Mouse (Mus musculus) heart, embryonic 11.5 days (tissue): ENCODE data around the gene Ribc2. TPM values are rescaled to one million over a fixed set of nuclear protein-coding genes. Genes with fewer than 3 reads are reported as not detected.

ENCODE experiments used
- ATAC-seq: fragments of 200-750 bp; cut with Nextera tagmentation; replicated peaks from 2 replicates; pipeline ENCODE4 v1.8.0; 2017; ENCODE audit warnings: moderate library complexity; ENCODE audit not compliant: insufficient number of reproducible peaks, low FRiP score, low TSS enrichment
- H3K27ac ChIP-seq: fragments of 300-500 bp; sonication (generic); 2 replicates; pipeline ENCODE4 v1.5.1; 2014; ENCODE audit warnings: mild to moderate bottlenecking, low read depth, low read length
- H3K27me3 ChIP-seq: fragments of 300-500 bp; sonication (generic); 2 replicates; pipeline ENCODE4 v1.6.1; 2014; ENCODE audit warnings: mild to moderate bottlenecking, low read length, mixed read lengths; ENCODE audit not compliant: control insufficient read depth, insufficient read depth
- H3K36me3 ChIP-seq: fragments of 300-500 bp; sonication (generic); 2 replicates; pipeline ENCODE4 v1.6.1; 2014; ENCODE audit warnings: mild to moderate bottlenecking, low read length, moderate library complexity, mixed read lengths; ENCODE audit not compliant: control insufficient read depth, insufficient read depth
- H3K4me1 ChIP-seq: fragments of 300-500 bp; sonication (generic); 2 replicates; pipeline ENCODE4 v1.6.1; 2014; ENCODE audit warnings: low read length; ENCODE audit not compliant: control insufficient read depth, insufficient read depth
- H3K4me2 ChIP-seq: fragments of 300-500 bp; sonication (generic); 2 replicates; pipeline ENCODE4 v1.6.1; 2014; ENCODE audit warnings: mild to moderate bottlenecking, moderate library complexity
- H3K4me3 ChIP-seq: fragments of 300-500 bp; sonication (generic); 2 replicates; pipeline ENCODE4 v1.5.1; 2014; ENCODE audit warnings: low read depth, low read length
- H3K9ac ChIP-seq: fragments of 300-500 bp; sonication (generic); 2 replicates; pipeline ENCODE4 v1.6.1; 2014; ENCODE audit warnings: mild to moderate bottlenecking, low read depth, low read length, moderate library complexity
- H3K9me3 ChIP-seq: fragments of 300-500 bp; sonication (generic); replicated peaks from 2 replicates; pipeline ENCODE4 v1.6.1; 2016; ENCODE audit warnings: low read length; ENCODE audit not compliant: control insufficient read depth
- WGBS: fragments of 180-500 bp; shearing (Covaris S2); extraction: QIAGEN DNeasy Blood & Tissue Kit; methylation state at CpG from one replicate; pipeline ENCODE4 v1.1.7; 2014; ENCODE audit not compliant: insufficient replicate concordance; 5-methylcytosine and 5-hydroxymethylcytosine counted together
- polyA plus RNA-seq: library from polyadenylated mRNA; unstranded; fragments of >200 nt; fragmentation: Nextera tagmentation; extraction: Ambion mirVana; gene quantifications from 2 replicates; pipeline ENCODE4 v1.2.1, GENCODE M21; 2014

The Ribc2 gene
- polyA plus RNA-seq, 1 experiment from 2014 or later, result 0.14 TPM

DNA sequence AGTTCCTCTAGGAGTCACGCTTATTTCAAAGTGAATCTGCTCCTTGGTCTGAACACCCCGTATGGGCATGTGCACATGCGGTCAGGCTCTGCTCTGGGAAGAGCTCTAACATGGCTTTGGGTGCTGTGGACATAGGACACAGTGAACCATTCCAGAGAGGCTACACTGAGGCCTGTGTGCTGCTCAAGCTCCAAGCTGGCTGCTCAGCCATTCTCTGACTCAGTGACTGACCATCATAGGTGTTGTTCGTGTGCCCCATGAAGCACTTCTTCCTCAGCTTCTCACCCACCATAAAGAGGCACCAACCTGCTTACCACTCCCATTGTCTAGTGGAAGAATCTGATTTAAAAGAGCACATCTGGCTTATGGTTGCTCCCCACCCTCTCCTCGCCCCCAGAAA lies 12.4 kb downstream of the Ribc2 start:
- WGBS, result 82% methylated on average over 5 of the region's 5 CpGs
- Histone ChIP-seq H3K27ac (no peak overlapping the region), H3K27me3 (no peaks in the 10 kb centered on the region; the same call in 1 of the 2 replicates), H3K4me2 (no peak overlapping the region), H3K4me1 (no peaks in the 10 kb centered on the region), H3K9ac (no peak overlapping the region), H3K36me3 (no peaks in the 10 kb centered on the region), H3K9me3 (no peaks in the 10 kb centered on the region), H3K4me3 (no peak overlapping the region)
- ATAC-seq, result no peak

DNA sequence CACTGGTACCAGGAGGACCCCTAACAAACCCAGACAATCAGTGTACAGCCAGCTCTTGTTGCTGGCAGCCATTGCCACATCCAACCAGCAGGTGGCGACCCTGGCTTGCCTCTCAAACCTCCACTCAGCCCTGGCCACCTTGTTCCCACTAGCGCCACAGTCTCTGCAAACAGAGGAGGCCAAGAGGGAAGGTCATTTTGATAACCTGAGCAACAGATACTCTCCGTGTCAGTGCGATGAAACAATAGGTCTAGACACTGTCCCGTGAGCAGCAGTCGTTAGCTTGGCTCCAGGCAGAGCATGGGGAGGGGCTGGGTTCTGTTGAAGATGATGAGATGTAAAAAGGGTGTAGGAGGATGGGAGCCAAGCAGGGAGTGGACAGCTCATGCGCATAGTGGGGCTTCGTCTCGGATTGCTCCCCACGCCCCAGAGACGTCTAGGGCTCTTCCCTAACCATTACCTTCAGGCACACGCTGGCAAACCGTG lies 19.6 kb downstream of the Ribc2 start:
- ATAC-seq, result no peak
- Histone ChIP-seq H3K27me3 (peaks cover 11% of the 10 kb centered on the region; the same call in 1 of the 2 replicates), H3K4me1 (peaks cover 16% of the 10 kb centered on the region), H3K27ac (no peak overlapping the region), H3K36me3 (no peaks in the 10 kb centered on the region), H3K9me3 (no peaks in the 10 kb centered on the region), H3K4me2 (peak overlapping the region; percentile 33), H3K9ac (no peak overlapping the region), H3K4me3 (no peak overlapping the region)
- 19% methylated on average over 13 of the region's 13 CpGs for WGBS

DNA sequence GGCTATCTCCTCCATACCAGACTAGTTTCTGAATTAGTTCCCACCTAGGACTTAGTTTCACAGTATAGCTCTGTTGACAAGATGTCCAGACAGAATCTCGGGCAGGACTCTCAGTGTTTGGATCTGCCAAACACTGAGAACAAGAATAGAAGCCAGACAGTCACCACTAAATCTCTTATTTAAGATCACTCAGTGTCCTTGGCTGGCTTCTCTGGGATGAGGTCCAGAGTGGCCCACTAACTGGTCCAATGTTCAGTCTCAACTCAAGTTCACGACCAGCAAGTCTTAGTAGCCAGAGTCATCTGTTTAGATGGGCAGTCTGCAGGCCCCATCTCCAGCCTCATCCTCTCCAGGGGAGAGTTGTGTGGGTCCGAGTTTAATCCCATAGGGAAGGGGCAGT lies 20.7 kb downstream of the Ribc2 start:
- H3K27ac ChIP-seq, result no peak overlapping the region
- H3K36me3 ChIP-seq, result no peaks in the 10 kb centered on the region
- H3K4me3 ChIP-seq, result no peak overlapping the region
- WGBS, result 64% methylated on average over 3 of the region's 3 CpGs
- H3K4me1 ChIP-seq, result peaks cover 21% of the 10 kb centered on the region
- H3K9me3 ChIP-seq, result no peaks in the 10 kb centered on the region
- no peak for ATAC-seq
- no peak overlapping the region for H3K4me2 ChIP-seq
- peaks cover 11% of the 10 kb centered on the region; the same call in 1 of the 2 replicates for H3K27me3 ChIP-seq
- no peak overlapping the region for H3K9ac ChIP-seq

DNA sequence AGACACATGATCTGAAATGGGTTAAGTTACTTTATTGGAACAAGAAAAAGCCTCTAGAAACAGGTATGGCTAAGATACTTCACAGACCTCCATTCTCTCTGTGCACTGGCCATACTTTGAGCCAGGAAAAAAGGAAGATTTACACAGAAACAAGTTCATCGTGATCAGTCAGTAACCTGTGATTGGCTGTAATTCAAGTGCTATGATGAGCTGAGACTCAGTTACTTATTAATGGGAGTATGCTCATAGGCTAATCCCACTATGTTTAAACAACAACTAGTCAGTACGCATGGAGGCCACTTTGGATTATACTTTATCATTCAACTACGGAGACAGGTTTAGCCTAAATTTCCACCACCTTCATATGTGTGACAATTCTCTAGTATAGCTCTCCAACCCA lies 22.2 kb downstream of the Ribc2 start:
- H3K4me1 ChIP-seq, result peaks cover 21% of the 10 kb centered on the region
- H3K9ac ChIP-seq, result no peak overlapping the region
- 81% methylated on average over 3 of the region's 3 CpGs for WGBS
- H3K36me3 ChIP-seq, result no peaks in the 10 kb centered on the region
- no peaks in the 10 kb centered on the region for H3K9me3 ChIP-seq
- no peak overlapping the region for H3K4me2 ChIP-seq
- ATAC-seq, result no peak
- H3K27me3 ChIP-seq, result peaks cover 11% of the 10 kb centered on the region; the same call in 1 of the 2 replicates
- no peak overlapping the region for H3K27ac ChIP-seq
- no peak overlapping the region for H3K4me3 ChIP-seq

DNA sequence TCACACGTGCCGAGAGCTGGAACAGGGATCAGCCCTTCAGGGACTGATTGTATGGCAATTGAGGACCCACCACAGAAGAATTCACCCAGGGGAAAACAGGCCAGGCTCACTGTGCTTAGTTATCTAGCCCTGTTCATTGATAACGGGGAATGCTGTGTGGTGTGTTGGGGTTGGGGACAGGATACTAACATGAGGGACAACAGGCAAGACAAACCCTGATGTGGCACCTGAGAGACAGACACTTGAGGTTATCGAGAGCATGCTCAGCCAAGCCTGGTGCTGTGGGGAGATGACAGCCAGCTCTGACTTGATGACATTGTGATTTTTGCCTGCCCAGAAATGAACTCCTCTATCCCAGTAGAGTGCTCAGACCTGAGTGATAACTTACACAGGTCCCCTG lies 24.3 kb downstream of the Ribc2 start:
- H3K4me1 ChIP-seq, result peaks cover 21% of the 10 kb centered on the region
- no peaks in the 10 kb centered on the region for H3K36me3 ChIP-seq
- peak overlapping the region; percentile 50 for H3K27ac ChIP-seq
- H3K4me3 ChIP-seq, result no peak overlapping the region
- no peak overlapping the region for H3K4me2 ChIP-seq
- H3K9ac ChIP-seq, result no peak overlapping the region
- WGBS, result 23% methylated on average over 4 of the region's 4 CpGs
- H3K27me3 ChIP-seq, result peaks cover 6% of the 10 kb centered on the region; the same call in 1 of the 2 replicates
- 0 out of 2 replicates have a peak, but pooled peaks have one; percentile 17 for ATAC-seq
- H3K9me3 ChIP-seq, result no peaks in the 10 kb centered on the region

DNA sequence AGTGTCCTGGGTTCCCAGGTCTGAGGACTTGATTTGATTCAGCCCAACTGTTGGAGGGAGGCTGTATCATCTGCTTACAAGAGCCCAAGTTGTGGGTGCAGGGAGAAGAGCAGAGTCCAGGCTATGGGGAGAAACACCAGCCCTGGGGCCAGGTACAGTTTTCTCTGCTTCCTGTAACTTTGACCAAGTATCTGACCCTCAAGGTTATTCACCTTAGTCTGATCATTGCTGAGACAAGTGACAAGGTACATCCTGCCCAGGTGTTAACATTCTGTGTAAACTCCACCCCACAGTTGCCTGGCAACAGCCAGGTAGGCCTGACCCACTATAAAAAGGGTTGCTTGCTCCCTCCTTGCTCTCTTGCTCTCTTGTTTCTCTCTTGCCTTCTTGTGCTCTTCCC lies 29.5 kb downstream of the Ribc2 start:
- Histone ChIP-seq H3K4me1 (peaks cover 17% of the 10 kb centered on the region), H3K27me3 (peaks cover 6% of the 10 kb centered on the region; the same call in 1 of the 2 replicates), H3K9ac (no peak overlapping the region), H3K4me3 (no peak overlapping the region), H3K9me3 (no peaks in the 10 kb centered on the region), H3K27ac (no peak overlapping the region), H3K4me2 (no peak overlapping the region), H3K36me3 (no peaks in the 10 kb centered on the region)
- no peak for ATAC-seq

DNA sequence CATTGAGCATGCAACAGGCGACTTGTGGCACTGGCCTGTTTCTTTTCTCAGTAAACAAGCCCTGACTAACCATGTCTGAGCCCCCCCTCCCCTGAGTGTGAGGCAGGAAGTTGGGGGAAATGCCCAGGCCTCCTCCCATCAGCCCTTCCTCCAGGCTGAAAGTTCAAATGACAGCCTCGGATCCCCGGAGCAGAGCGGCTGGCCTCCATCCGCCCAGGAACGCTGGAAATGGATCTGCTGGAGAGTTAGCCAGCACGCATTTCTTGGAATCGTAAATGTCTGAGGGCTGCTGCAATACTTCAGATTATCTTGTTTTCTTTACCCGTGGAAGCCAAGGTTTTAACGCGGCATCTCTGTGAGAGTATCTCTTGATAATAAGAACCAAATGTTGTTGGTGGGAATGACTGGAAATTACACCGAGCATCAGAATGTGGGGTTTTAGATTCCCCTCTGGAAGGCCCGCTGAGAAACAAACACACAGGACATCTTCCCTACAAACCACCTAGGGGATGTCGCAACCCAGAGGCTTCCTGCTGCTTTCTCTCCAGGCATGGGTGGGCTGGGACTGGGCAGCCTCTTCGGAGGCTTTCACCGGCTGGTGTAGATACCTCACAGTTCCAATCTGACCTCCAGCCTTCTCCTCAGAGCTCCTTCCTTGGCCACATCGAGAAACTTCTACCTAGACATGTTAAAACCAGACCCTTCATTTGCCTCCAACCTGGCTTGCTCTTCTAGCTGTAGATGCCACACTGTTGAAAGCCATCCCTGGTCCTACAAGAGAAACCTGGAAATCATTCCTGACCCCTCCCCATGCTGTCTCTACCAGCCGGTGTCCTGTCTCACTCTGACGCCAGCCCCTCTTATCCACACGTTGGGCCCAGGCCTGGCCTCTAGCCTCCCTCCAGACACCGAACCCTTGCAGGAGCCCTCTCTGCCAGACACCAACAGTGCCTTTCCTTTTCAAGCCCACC lies 31.1 kb downstream of the Ribc2 start:
- H3K4me1 ChIP-seq, result peaks cover 14% of the 10 kb centered on the region
- 27% methylated on average over 21 of the region's 21 CpGs for WGBS
- H3K4me3 ChIP-seq, result no peak overlapping the region
- H3K4me2 ChIP-seq, result no peak overlapping the region
- ATAC-seq, result no peak
- H3K9ac ChIP-seq, result no peak overlapping the region
- H3K27ac ChIP-seq, result no peak overlapping the region
- no peaks in the 10 kb centered on the region for H3K36me3 ChIP-seq
- peaks cover 6% of the 10 kb centered on the region; the same call in 1 of the 2 replicates for H3K27me3 ChIP-seq
- no peaks in the 10 kb centered on the region for H3K9me3 ChIP-seq

DNA sequence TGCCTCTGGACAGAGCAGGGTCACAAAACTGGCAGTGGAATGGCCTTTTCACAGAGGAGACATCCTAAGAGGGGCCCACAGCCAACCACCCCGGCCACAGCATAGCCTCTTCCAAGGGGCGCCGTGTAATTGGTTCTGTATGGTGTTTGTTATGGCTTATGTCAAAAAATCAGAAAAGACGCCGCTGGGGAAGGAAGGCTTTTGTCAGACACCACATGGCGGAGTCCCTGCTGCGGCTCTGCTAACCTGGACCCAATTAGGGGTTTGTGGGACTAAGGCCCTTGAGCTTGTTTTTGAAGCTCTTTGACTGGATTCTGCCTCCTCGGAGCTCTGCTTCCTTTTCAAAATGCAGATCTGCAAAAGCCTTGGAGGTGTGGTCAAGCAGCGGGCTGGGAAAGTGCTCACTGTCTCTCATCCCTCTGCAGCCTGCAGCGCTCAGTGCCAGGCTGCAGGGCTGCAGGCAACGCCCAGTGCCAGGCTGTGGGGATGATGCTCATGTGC lies 34.6 kb downstream of the Ribc2 start:
- H3K4me2 ChIP-seq, result no peak overlapping the region
- H3K27me3 ChIP-seq, result 0 out of 2 replicates have a peak, but pooled peaks cover 3% of the 10 kb centered on the region
- H3K9me3 ChIP-seq, result no peaks in the 10 kb centered on the region
- peaks cover 14% of the 10 kb centered on the region; the same call in 1 of the 2 replicates for H3K4me1 ChIP-seq
- ATAC-seq, result no peak
- WGBS, result 45% methylated on average over 11 of the region's 11 CpGs
- H3K27ac ChIP-seq, result no peak overlapping the region
- H3K9ac ChIP-seq, result no peak overlapping the region
- no peak overlapping the region for H3K4me3 ChIP-seq
- no peaks in the 10 kb centered on the region for H3K36me3 ChIP-seq
